Mouse (Mus musculus) frontal cortex, postnatal 14 days (tissue): ENCODE data around the gene Necab2.

Source experiments
- DNase-seq, 2 experiments: peaks; one replicate each; pipeline ENCODE4 v3.0.0; 2022; ENCODE audit warnings: low spot score in 2 of 2

Necab2 gene

DNA sequence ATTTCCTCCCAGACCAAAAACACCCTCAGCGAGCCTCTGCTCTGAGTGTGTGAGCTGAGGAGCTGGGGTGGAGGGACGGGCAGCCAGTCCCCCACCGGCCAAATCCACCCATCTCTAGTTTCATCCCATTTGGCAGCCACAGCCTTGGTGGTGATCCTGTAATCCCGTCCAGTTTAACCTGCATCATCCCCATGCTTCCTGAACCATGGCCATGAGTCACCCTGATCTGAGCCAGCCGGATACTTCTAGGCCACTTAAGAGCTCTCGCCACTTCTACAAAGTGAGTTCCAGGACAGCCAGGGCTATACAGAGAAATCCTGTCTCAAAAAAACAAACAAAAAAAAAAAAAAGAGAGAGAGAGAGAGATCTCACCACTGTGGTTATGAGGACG, 18.2 kb upstream of the Necab2 start:
- no peak for DNase-seq

DNA sequence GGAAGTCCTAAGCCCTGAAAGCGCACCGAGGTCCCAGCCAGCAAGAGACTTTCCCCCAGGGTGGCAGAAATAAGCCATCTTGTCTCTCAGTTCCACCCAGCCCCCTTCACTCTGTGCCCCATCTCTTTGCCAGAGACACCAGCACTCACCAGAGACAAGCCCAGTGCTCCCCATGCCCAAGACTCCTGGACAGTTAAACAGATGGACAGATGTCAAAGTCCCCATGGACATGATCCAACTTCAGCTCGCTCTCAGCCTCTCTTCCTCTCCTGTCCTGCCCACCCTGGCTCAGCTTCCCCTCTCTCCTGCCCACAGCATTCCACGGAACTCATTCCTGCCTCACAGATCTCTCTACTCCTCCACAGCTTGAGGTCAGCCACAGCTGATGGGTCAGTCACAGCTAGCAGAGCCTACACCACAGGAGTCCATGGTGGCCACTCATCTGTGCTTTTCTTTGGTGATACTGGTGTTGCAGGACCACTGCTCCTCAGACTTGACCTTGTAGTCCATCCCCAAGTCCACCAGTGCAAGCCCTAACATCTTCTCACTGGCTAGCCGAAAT, 17.7 kb upstream of the Necab2 start:
- no peak for DNase-seq

DNA sequence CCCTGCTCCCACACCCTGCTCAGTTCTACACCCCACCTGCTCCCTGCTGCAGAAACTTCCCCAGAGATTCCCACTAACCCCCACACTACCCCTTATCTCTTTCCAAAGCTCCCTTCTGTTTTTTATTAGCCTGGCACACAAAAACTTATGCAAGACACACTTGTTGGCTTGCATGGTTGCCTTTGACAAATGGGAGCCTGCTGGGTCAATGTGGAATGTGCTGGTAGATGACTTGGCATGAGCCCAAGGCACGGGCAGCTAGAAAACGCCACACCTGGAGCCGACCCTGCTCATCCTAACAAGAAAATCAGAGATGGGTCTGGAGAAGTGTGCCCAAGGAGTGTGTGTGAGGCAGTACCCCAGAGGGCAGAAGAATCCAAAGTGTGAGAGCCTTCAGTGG, 17.0 kb upstream of the Necab2 start:
- no peak for DNase-seq

DNA sequence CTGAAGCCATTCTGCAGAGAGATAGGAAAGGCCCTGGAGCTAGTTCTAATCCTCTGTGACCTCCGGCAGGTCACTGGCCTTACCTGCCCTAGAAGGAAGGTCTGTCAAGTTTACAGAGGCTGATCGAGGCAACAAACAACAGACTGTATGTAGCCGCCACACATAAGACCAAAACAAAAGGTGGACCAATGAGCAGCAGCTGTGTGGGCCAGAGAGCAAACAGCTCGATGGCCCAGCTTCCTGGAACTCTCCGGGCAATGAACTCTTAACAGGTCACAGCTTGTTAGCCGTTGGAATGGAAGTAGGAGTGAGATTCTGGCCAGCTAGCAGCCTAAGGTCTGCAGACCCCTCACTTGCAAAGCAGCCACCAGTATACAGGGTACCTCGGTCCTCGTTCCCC, 16.3 kb upstream of the Necab2 start:
- DNase-seq = no peak

DNA sequence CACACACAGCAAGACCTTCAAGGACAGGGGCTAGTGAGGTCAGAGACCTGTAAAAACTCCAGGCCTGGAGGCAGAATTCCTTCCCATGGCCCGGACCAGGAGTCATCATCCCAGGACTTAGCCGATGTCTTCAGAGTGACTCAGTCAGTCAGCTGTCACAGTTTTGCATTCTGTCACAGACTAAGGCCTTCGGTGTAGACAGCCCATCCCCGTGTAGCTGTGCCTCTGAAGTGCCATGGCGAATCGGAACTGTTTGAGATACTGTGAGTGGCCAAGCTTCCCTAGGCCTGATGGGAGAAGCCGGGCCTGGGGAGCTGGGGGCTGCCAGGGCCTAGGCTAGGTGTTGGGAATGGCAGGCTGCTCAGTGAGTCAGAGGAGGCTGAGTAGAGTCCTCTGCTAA, 15.8 kb upstream of the Necab2 start:
- no peak for DNase-seq

DNA sequence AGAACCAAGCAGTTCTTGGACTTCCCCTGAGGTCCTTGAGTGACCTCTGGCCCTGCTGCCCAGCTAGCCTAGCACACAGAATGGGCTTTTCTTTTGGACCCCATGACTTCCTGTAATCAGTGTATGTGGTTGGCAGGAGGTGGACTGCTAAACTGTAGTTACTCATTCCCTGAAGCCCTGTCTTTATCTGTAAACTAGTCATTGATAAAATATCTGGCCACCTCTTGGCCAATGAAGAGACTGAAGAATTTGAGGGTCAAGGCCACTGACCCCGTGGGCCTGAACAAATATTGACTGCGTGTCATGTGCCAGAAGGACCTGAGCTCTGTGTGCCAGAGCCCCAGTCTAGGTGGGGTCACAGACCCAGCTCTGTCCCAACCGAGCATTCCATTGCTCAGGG, 14.1 kb upstream of the Necab2 start:
- DNase-seq = no peak

DNA sequence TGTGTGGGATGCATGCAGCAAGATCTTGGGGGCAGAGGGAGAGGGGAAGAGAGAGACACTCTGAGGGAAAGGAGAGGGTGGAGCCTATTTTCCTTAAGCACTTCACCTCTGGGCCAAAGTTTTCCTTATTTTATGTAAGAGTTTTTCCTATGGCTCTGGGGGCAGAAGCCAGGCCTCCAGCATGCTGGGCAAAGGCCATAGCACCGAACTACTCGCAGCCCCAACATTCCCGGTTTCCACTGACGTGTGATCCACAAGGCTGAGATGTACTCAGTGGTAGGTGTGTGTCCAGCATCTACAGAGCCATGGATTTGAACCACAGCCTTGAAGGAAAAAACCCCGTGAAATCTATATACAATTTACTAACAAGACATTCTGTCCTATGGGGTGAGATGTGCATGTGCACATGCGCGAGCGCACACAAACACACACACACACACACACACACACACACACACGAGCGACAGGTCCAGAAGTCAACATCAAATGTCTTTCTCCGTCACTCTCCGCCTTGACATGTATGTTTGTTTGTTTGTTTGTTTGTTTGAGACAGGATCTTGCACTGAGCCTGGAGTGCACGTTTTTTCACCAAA, 12.8 kb upstream of the Necab2 start, which contains the start of gene Osgin1:
TSS of gene Osgin1 (plus strand) at position 543 of the 593 bp plus-strand sequence.
- no peak for DNase-seq

DNA sequence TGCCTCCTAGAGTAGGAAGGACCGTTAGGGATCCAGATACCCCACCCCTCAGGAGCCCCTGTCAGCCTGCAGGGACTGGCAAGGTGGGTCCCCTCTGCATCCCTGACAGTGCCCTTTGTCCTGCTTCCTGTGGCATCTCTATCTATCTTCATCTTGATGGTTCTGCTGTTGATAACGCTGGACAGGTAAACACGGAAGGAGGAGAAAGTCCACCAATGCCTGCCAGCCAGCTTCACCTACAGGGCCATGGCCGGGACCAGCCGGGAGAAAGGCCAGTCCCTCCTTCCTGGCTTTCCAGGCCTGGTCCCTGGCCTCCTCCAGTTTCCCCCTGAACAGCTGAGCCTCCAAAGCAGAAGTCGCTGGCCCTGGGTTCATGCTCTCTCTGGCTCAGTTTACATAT, 11.9 kb upstream of the Necab2 start:
- no peak for DNase-seq

DNA sequence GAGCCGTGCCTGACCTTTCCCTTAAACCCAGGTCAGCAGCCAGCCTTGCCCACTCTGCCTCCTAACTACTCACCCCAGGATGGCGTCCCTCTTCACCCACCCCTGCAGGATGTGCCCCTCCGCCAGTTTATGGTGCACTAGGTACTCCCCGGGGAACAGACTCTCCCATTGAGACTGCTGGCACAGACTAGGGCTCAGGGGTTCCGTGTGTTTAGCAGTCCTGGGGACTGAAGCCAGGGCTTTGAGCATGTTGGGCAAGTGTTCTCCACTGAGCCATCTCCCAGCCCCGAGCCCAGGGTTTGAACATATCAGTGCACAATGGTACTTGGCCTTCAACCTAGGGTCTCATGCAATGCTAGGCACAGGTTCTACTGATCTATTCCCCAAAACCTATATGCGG, 11.0 kb upstream of the Necab2 start:
- no peak for DNase-seq

DNA sequence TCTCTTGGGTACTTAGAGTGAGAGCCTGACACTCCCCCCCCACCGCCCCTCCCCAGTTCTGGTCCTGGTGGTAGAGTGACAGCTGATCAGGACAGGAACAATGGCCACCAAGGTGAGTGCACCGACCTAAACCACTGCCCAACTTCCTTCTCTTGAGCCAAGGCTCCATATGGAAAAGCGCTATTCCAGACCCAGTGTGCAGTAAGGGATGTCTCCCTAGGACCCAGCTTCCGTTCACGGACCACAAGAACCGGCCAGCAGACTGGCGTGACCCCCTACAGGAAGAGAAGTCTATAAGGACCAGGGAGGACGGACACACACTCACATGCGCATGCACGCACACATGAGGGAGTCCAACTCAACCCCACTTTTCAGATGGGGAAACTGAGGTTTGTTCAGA, 10.2 kb upstream of the Necab2 start:
- DNase-seq = no peak

DNA sequence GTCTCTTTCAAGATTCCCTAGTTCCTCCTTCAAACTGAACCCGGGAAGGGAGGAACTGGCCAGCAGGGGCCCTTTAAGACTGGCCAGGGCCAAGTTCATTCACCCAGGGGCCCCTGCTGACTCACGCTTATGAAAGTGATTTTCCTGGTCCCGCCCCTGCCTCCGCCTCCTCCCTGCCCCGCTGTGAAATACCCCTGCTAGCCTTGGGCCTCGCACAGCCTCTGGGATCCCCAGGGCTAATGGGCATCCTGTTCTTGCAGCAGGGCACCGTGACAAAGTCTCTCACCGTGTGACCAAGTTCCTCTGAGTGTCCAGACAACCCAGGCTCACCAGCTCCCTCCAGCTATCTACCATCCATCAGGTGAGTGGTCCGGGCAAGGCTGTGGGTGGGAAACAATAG, 9.6 kb upstream of the Necab2 start:
- DNase-seq = no peak

DNA sequence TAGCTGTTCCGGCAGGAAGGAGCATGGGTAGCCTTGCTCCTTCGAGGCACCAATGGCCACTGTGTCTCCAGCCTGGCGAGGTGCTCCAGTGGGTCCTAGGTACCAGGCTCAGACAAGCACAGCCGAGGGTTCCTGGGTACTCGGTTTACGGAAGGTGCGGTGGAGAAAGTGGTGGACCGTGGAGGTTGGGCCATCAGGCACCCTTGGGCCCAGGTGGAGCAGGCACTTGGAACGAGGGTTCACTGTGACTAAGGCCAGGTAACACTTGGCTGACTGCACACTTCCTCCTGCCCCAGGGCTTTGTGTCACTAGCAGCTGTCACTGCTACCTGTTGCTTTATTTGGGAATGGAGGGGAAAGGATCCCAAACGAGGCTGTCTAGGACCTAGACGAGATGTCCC, 9.0 kb upstream of the Necab2 start:
- no peak for DNase-seq

DNA sequence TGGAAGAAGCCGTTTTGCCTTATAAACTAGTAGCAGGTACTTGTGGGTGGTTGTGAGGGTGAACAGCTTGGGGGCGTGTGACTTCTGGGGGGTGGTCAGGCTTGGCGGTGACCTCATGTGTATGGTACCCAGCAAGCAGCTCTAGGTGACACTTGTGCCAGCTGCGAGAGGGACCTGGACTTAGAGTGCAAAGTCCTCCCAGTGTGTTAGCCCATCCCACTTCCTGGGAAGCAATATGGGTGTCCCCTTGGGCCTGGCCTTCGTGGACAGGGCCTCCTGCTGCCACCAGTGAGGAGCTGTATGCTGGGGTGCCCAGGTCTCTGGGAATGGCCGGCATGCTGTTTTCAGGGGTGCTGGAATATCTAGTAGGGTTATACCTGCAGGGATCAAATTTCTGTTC, 7.6 kb upstream of the Necab2 start:
- DNase-seq = no peak

DNA sequence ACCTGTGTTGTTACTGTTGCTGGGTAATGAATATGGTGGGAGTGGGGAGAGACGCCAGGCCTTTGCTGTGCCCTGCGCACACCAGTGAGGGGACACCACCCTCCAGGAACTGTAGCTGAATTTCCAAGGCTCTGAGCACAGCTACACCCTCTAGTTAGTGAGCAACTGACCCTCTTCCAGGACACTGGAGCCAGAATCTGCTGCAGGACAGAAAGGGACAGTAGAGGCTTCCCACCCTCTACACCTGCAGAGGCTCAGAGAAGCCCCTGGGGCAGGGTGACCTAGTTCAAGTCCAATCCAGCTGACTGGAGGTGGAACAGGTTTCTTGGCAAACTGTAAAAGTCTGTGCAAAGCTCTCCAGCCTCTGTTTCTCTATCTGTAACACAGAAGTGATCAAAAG, 7.1 kb upstream of the Necab2 start:
- DNase-seq = no peak

DNA sequence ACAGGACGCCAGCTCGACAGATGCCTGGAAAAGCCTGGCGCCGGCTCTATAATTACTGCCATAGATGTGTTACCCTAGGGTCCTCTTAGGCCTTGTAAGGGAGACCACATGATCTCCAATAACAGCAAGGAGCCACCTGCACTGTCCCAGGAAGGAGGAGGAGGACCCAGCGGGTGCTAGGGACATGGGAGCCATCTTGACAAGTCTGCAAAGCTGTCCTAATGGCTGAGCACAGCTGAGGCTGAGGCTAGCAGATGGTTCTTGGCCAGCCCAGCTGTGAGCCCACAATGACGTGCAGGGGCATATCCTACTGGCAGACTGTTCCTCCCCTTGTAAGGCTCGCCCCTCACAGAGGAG, 6.6 kb upstream of the Necab2 start:
- no peak for DNase-seq

DNA sequence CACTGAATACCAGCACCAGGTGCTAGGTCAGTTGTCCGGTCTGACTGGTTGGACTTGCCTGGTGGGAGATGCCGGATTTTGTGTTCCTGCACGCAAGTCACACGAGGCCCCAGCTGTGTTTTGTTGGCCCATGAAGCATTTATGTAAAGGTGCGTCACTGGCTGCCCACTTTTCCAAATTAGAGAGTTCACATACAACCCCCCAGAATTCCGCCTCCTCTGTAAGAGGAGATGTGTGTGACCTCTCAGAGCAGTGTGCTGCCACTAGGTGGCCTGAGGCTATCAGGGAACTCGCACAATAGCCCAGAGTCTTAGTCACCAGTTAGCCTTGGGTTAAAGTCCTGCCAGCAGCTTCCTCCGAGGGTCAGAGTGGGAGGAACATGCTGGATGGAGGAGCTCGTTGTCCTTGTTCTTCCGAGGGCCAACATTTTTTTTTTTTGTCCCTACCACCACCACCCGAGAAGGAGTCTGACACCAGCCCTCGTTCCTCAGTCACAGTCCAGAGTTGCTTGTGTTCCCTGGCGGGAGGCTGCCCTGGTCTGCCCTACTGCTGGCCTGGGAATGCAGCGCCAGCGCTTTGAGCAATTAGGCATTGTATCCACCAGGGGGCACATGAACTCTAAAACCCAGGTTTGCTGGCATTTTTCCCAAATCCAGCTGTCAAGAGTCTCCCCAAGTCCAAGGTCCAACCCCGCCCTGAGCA, 6.1 kb upstream of the Necab2 start:
- DNase-seq = no peak

DNA sequence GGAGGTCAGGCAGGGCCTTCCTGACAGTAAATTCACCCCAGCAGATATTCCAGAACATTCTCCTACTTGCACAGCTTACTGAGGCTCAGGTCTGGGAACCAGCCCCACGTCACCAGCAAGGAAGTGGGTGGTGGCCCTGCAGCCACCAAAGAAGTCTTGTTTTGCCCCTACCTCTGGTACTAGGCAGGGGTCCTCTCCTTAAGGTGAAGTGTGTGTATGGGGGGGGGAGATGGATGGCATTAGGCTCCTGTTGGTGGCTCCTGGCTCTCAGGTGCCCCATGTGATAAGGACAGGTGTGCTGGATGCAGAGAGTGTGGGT, 5.6 kb upstream of the Necab2 start:
- no peak for DNase-seq

DNA sequence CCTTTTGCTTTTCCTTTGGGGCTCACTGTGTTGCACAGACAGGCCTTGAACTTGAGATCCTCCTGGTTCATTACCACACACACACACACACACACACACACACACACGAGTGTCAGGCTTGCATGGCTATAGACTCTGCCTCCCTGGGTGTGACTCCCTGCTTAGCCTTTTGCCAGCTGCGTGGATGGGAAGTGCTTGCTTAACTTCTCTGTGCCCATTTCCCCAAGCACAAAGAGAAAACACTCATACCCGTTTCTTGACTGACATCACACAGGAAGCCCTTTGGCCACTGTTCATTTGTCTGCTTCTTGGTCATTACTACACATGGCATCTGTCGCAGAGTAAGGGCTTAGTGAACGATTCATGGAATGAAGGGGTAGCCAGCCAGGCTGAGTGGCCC, 4.5 kb upstream of the Necab2 start:
- DNase-seq = no peak

DNA sequence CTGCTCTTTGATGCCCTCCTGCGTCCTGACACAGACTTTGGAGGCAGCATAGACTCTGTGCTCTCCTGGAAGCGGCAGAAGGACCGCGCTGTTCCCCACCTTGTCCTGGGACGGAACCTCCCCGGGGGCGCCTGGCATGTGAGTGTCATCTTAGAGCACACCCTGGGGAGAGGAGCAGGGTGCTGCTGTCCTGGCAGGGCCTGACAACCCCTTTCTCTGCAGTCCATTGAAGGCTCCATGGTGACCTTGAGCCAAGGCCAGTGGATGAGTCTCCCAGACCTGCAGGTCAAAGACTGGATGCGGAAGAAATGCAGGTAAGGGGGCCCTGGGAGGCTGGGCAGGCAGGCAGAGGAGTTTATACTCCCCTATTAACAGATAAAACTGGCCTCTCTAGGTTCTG, 3.5 kb upstream of the Necab2 start:
- no peak for DNase-seq

DNA sequence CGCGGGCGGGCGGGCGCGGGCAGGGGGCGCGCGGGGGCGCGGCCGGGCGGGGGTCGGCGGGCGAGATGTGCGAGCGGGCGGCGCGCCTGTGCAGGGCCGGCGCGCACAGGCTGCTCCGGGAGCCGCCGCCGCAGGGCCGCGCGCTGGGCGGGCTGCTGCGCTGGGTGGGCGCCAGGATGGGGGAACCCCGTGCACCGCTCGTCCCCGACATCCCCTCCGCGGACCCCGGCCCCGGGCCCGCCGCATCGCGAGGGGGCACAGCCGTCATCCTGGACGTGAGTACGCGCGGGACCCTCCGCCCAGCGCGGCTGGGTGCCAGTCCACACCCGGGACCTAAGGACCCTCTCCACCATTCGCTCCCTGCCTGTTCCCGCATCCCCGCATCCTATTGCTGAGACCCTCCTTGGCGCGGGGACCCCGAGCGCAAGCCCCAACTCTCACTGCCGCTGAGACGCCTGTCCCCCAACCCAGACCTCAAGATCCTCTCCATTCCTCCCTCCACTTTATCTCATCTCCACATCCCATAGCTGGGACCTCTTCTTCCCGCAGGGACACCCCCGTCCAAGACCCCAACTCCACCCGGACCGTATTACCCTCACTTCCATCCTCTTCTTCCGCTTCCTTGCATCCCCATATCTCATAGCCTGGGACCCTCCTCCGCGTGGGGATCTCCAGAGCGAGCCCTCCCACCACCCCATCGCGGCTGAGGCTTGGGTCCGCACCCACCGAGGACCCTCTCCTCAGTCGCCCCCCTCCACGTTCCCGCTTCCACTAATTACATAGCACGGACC, 666 bp downstream of the Necab2 start:
- no peak for DNase-seq

DNA sequence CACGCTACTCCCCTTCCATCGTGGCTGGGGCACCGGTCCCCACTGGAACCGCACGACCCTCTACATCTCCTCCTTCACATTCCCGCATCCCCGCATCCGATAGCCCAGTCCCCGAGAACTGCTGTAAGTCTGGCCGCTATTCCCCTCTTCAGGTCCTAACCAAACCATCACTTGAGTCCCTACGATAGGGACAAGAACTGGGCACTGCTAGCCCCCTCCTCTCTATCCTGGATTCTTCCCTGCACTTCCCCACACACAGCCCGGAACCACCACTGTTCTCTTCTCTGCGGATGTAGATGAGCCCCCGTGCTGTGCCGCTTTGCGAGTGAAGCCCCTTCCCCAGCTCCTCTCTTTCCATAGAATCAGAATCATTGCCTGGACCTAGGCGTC, 1.3 kb downstream of the Necab2 start:
- no peak for DNase-seq

DNA sequence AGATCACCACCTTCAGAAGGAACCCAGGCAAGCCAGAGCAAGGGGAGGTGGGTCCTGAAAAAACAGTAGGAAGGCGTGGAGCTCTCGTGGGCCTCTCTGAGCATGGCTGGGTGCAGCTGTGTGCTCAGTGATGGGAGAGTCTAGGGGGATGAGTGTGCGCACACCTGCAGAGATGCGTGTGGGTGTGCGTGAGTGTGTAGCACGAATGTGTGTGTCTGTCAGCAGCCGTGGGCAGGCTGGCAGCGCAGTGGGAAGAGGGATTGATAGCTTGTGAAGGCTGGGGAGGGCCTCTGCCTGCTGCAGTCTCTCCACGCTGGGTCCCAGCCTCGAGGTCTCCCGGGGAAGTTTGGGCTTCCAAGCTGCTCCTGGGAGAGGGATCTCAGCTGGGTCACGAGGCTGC, 3.1 kb downstream of the Necab2 start:
- DNase-seq = peak in 1 of 2 experiments; percentile 48

DNA sequence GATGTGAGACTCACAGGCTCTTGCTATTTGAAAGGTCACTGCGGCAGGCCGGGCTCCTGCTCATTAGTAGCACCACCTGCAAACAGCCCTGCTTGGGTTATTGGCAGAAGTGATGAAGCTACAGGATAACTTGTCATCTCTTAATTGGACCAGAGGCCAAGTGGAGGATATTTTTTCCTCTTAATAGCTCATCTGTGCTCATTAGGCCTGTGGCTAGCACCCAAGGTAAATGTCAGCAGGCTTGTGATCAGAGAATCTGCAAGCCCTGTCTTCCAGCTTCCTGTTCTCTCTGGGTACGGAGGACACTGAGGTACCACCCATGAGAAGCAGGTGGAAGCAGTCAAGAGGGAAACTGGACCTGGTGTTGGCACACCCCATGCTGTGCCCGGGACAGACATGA, 4.6 kb downstream of the Necab2 start:
- DNase-seq = no peak
